Mouse (Mus musculus) Patski (cell line): ENCODE results near the gene Zfp592. TPM values are rescaled to one million over a fixed set of nuclear protein-coding genes. Genes with fewer than 3 reads are reported as not detected.
"Not testable (repeated sequence)": the region's sequence is repeated elsewhere in the genome, so short reads cannot be mapped to it uniquely, and the experiment has no call there.

ENCODE experiments used
- ATAC-seq: fragments of 100-300 bp; one replicate; pipeline ENCODE4 v1.8.0; 2021
- CTCF ChIA-PET: fragments of 350-600 bp; sonication (Branson Sonifier 250); formaldehyde crosslinking; loops from one replicate; lab custom pipeline; 2022; ENCODE audit warnings: inconsistent platforms; lab: Charles Lee
- POLR2A ChIA-PET: fragments of 350-600 bp; sonication (Branson Sonifier 250); formaldehyde crosslinking; loops from one replicate; lab custom pipeline; 2022; ENCODE audit warnings: antibody characterized with exemption, inconsistent platforms; lab: Charles Lee
- DNase-seq: peaks from one replicate; pipeline ENCODE4 v3.0.0-alpha.2; 2011; ENCODE audit warnings: low read depth, low spot score
- H3K27me3 ChIP-seq: fragments of 371-371 bp; one replicate; pipeline ENCODE4 v1.5.1; 2021
- CTCF ChIP-seq: fragments of 100-300 bp; IDR thresholded peaks from one replicate; pipeline ENCODE4 v1.5.1; 2021
- in situ Hi-C: fragments of 300-500 bp; cut with MboI; formaldehyde crosslinking; loops from 3 replicates; pipeline ENCODE4 v1.11.1; 2018; ENCODE audit warnings: low pct_unique_long_range_greater_than_20kb, mixed read lengths
- polyA plus RNA-seq: library from polyadenylated mRNA; unstranded; gene quantifications from one replicate; pipeline ENCODE4 v1.2.3, GENCODE M21; 2021

Zfp592 gene
- polyA plus RNA-seq, 1 experiment from 2014 or later, result 19.6 TPM

- no peak for DNase-seq
- in situ Hi-C loops, result loop anchor here (5.0 kb wide), 1 partner anchor 35 kb away; no protein-coding TSS in a partner anchor
- ChIA-PET CTCF (interaction anchor here (1.2 kb wide), 1 partner anchor 19 kb away, joined by 3 read pairs; no protein-coding TSS in a partner anchor), POLR2A (no interaction called here)
- H3K27me3 ChIP-seq, result no peaks in the 10 kb centered on the region
- ATAC-seq, result no peak
- no peak for TF ChIP-seq CTCF
Measured at GRCm38 (mm10) chr7:80972082-80972481, 21.4 kb upstream of the Zfp592 start.

- CTCF ChIA-PET, H3K27me3 ChIP-seq, POLR2A ChIA-PET, ATAC-seq, DNase-seq: not testable (repeated sequence)
- in situ Hi-C loops, result loop anchor here (5.0 kb wide), 1 partner anchor 36 kb away; no protein-coding TSS in a partner anchor
Measured at GRCm38 (mm10) chr7:80972920-80973637, 20.4 kb upstream of the Zfp592 start.

- H3K27me3 ChIP-seq, CTCF ChIA-PET, ATAC-seq, DNase-seq, POLR2A ChIA-PET: not testable (repeated sequence)
- in situ Hi-C loops, result loop anchor here (5.0 kb wide), 1 partner anchor 36 kb away; no protein-coding TSS in a partner anchor
Measured at GRCm38 (mm10) chr7:80973638-80974015, 19.9 kb upstream of the Zfp592 start.

- ChIA-PET POLR2A (no interaction called here), CTCF (no interaction called here)
- no peaks in the 10 kb centered on the region for H3K27me3 ChIP-seq
- DNase-seq (no peak), ATAC-seq (no peak)
- TF ChIP-seq CTCF, result no peak
- in situ Hi-C loops, result no loop called here
Measured at GRCm38 (mm10) chr7:80980566-80980965, 12.9 kb upstream of the Zfp592 start.

GRCm38 (mm10) chr7:80986458-80987187, 6.9 kb upstream of the Zfp592 start:
- H3K27me3 ChIP-seq, result no peaks in the 10 kb centered on the region
- CTCF ChIA-PET, result interaction anchor here (0.9 kb wide), 1 partner anchor 10 kb away, joined by 3 read pairs; no protein-coding TSS in a partner anchor
- ATAC-seq (no peak), DNase-seq (no peak)
- in situ Hi-C loops, result no loop called here
- POLR2A ChIA-PET, result no interaction called here
- TF ChIP-seq CTCF, result no peak

- ATAC-seq, result no peak
- TF ChIP-seq CTCF, result no peak
- H3K27me3 ChIP-seq, result no peaks in the 10 kb centered on the region
- POLR2A ChIA-PET, result interaction anchor here (0.6 kb wide), 1 partner anchor 39 kb away, joined by 7 read pairs; no protein-coding TSS in a partner anchor
- CTCF ChIA-PET, result interaction anchor here (1.2 kb wide), 1 partner anchor 38 kb away, joined by 3 read pairs; no protein-coding TSS in a partner anchor
- in situ Hi-C loops, result no loop called here
- no peak for DNase-seq
Measured at GRCm38 (mm10) chr7:80987805-80988625, 5.5 kb upstream of the Zfp592 start.

GRCm38 (mm10) chr7:80990276-80990675, 3.2 kb upstream of the Zfp592 start:
- TF ChIP-seq CTCF, result no peak
- no peak for DNase-seq
- ChIA-PET POLR2A (no interaction called here), CTCF (no interaction called here)
- ATAC-seq, result no peak
- H3K27me3 ChIP-seq, result no peaks in the 10 kb centered on the region
- in situ Hi-C loops, result no loop called here

GRCm38 (mm10) chr7:80991589-80991988, 1.9 kb upstream of the Zfp592 start:
- POLR2A ChIA-PET, result interaction anchor here (0.6 kb wide), 1 partner anchor 25 kb away, joined by 4 read pairs; no protein-coding TSS in a partner anchor
- in situ Hi-C loops, result no loop called here
- CTCF ChIA-PET, result interaction anchor here (1.3 to 1.5 kb wide), 3 partner anchors 16 to 130 kb away, joined by 3 read pairs; no protein-coding TSS in a partner anchor

GRCm38 (mm10) chr7:80992063-80992462, 1.4 kb upstream of the Zfp592 start:
- ATAC-seq (no peak), DNase-seq (no peak)
- TF ChIP-seq CTCF, result no peak
- POLR2A ChIA-PET, result interaction anchor here (0.6 to 2.0 kb wide), 2 partner anchors 10 to 26 kb away, joined by 4 to 5 read pairs; no protein-coding TSS in a partner anchor
- H3K27me3 ChIP-seq, result no peaks in the 10 kb centered on the region
- CTCF ChIA-PET, result interaction anchor here (0.9 to 1.5 kb wide), 4 partner anchors 16 to 130 kb away, joined by 3 read pairs; no protein-coding TSS in a partner anchor
- in situ Hi-C loops, result no loop called here

More at GRCm38 (mm10) chr7:80991589-80991988, 1.9 kb upstream of the Zfp592 start:
- ATAC-seq (no peak), DNase-seq (no peak)
- no peaks in the 10 kb centered on the region for H3K27me3 ChIP-seq
- TF ChIP-seq CTCF, result no peak

GRCm38 (mm10) chr7:80992631-80992979, 876 bp upstream of the Zfp592 start:
- DNase-seq (no peak), ATAC-seq (peak; percentile 4)
- ChIA-PET CTCF (interaction anchor here (0.9 to 1.5 kb wide), 3 partner anchors 17 to 129 kb away, joined by 3 read pairs; no protein-coding TSS in a partner anchor), POLR2A (interaction anchor here (0.8 to 2.0 kb wide), 2 partner anchors 10 to 36 kb away, joined by 3 to 5 read pairs; no protein-coding TSS in a partner anchor)
- in situ Hi-C loops, result no loop called here
- no peaks in the 10 kb centered on the region for H3K27me3 ChIP-seq
- no peak for TF ChIP-seq CTCF
